Mouse (Mus musculus) midbrain, embryonic 11.5 days (tissue): Measurements from ENCODE around the gene Atp2a2. TPM values are rescaled to one million over a fixed set of nuclear protein-coding genes. Genes with fewer than 3 reads are reported as not detected.

ENCODE experiments used
- ATAC-seq: fragments of 200-750 bp; cut with Nextera tagmentation; 2 replicates; pipeline ENCODE4 v1.8.0; 2017; ENCODE audit warnings: moderate TSS enrichment, moderate library complexity; ENCODE audit not compliant: low FRiP score
- DNase-seq: peaks from one replicate; pipeline ENCODE4 v3.0.0; 2015; ENCODE audit warnings: low spot score; ENCODE audit errors: missing footprints
- H3K27ac ChIP-seq: fragments of 300-500 bp; sonication (generic); 2 replicates; pipeline ENCODE4 v1.5.1; 2014; ENCODE audit warnings: low read depth, low read length
- H3K27me3 ChIP-seq: fragments of 300-500 bp; sonication (generic); 2 replicates; pipeline ENCODE4 v1.6.1; 2014; ENCODE audit warnings: mild to moderate bottlenecking, low read length, moderate library complexity, mixed read lengths; ENCODE audit not compliant: control insufficient read depth, insufficient read depth
- H3K36me3 ChIP-seq: fragments of 300-500 bp; sonication (generic); 2 replicates; pipeline ENCODE4 v1.6.1; 2014; ENCODE audit warnings: mild to moderate bottlenecking, low read length, moderate library complexity, mixed read lengths; ENCODE audit not compliant: control insufficient read depth, insufficient read depth
- H3K4me1 ChIP-seq: fragments of 300-500 bp; sonication (generic); 2 replicates; pipeline ENCODE4 v1.6.1; 2014; ENCODE audit warnings: low read length; ENCODE audit not compliant: control insufficient read depth, insufficient read depth
- H3K4me2 ChIP-seq: fragments of 300-500 bp; sonication (generic); 2 replicates; pipeline ENCODE4 v1.6.1; 2014; ENCODE audit warnings: mild to moderate bottlenecking, moderate library complexity
- H3K4me3 ChIP-seq: fragments of 300-500 bp; sonication (generic); 2 replicates; pipeline ENCODE4 v1.5.1; 2014; ENCODE audit warnings: low read depth, low read length
- H3K9ac ChIP-seq: fragments of 300-500 bp; sonication (generic); 2 replicates; pipeline ENCODE4 v1.6.1; 2014; ENCODE audit warnings: low read length
- H3K9me3 ChIP-seq: fragments of 300-500 bp; sonication (generic); 2 replicates; pipeline ENCODE4 v1.6.1; 2016; ENCODE audit warnings: low read length; ENCODE audit not compliant: control insufficient read depth
- WGBS: fragments of 180-500 bp; shearing (Covaris S2); extraction: QIAGEN DNeasy Blood & Tissue Kit; methylation state at CpG from one replicate; pipeline ENCODE4 v1.1.7; 2014; 5-methylcytosine and 5-hydroxymethylcytosine counted together
- polyA plus RNA-seq: library from polyadenylated mRNA; unstranded; fragments of >200 nt; fragmentation: Nextera tagmentation; extraction: Ambion mirVana; gene quantifications from 2 replicates; pipeline ENCODE4 v1.2.1, GENCODE M21; 2014

The Atp2a2 gene
- polyA plus RNA-seq, 1 experiment from 2014 or later, result 43.4 TPM

DNA sequence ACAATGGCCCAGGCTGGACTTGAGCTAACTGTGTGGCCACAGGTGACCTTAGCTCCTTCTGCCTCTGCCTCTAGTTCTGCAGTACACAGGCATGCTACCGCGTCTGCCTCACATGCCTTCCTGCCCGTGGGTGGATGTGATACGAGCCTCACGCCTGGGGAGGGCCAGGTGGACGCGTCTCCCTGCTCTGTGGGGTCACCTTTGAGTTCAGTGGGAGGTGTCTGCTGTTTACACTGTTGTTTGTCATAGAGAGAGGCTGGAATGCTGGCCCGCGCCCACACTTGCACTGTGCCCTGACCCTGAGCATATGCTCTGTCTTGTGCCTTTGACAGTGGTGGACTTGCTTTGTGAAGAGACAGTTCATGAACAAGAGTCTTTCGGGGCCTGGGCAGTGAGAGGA is 96.5 kb downstream of the Atp2a2 start:
- WGBS, result 95% methylated on average over 10 of the region's 10 CpGs
- peaks cover 23% of the 10 kb centered on the region for H3K36me3 ChIP-seq
- no peak overlapping the region for H3K4me2 ChIP-seq
- no peaks in the 10 kb centered on the region; the same call in 1 of the 2 replicates for H3K9me3 ChIP-seq
- H3K4me1 ChIP-seq, result no peaks in the 10 kb centered on the region
- DNase-seq, result no peak
- no peak overlapping the region for H3K4me3 ChIP-seq
- ATAC-seq, result no peak
- H3K27ac ChIP-seq, result no peak overlapping the region
- no peaks in the 10 kb centered on the region for H3K27me3 ChIP-seq
- H3K9ac ChIP-seq, result no peak overlapping the region

Other genes with a start within 250 kb of the Atp2a2 start
- 4.3 and 4.8 TPM in 2 replicates for gene Tctn1, start 237.8 kb downstream of the Atp2a2 start, polyA plus RNA-seq
- gene Pptc7, start 217.9 kb downstream of the Atp2a2 start, polyA plus RNA-seq, result 7.6 and 8.8 TPM in 2 replicates
- 9.7 and 11.1 TPM in 2 replicates for gene Rad9b, start 148.0 kb downstream of the Atp2a2 start, polyA plus RNA-seq
- 211 and 215 TPM in 2 replicates for gene Vps29, start 147.9 kb downstream of the Atp2a2 start, polyA plus RNA-seq
- gene Gpn3, start 130.3 kb downstream of the Atp2a2 start, polyA plus RNA-seq, result 61.2 and 64.9 TPM in 2 replicates
- gene Fam216a, start 129.9 kb downstream of the Atp2a2 start, polyA plus RNA-seq, result 113 and 116 TPM in 2 replicates
- gene Arpc3, start 110.3 kb downstream of the Atp2a2 start, polyA plus RNA-seq, result 61.7 and 65.3 TPM in 2 replicates
- 30.5 and 32.0 TPM in 2 replicates for gene Anapc7, start 80.5 kb downstream of the Atp2a2 start, polyA plus RNA-seq
- gene Ift81, start 112.3 kb upstream of the Atp2a2 start, polyA plus RNA-seq, result 48.5 and 50.5 TPM in 2 replicates
- gene P2rx7, start 141.7 kb upstream of the Atp2a2 start, polyA plus RNA-seq, result 0.63 and 0.92 TPM in 2 replicates
- 6.8 and 7.7 TPM in 2 replicates for gene P2rx4, start 205.3 kb upstream of the Atp2a2 start, polyA plus RNA-seq